Mouse (Mus musculus) embryonic fibroblast, embryonic 13.5 days (primary cell): ENCODE results near the gene Jun. TPM values are rescaled to one million over a fixed set of nuclear protein-coding genes. Genes with fewer than 3 reads are reported as not detected.

Experiments
- H3K27ac ChIP-seq: 2 replicates; pipeline ENCODE4 v1.5.1; 2012; ENCODE audit warnings: low read length, control low read depth, inconsistent platforms; ENCODE audit not compliant: insufficient read depth
- H3K4me1 ChIP-seq: 2 replicates; pipeline ENCODE4 v1.6.1; 2011; ENCODE audit warnings: low read length; ENCODE audit not compliant: control insufficient read depth, insufficient read depth
- H3K4me3 ChIP-seq: 2 replicates; pipeline ENCODE4 v1.5.1; 2011; ENCODE audit warnings: mild to moderate bottlenecking, control low read depth, low read length; ENCODE audit not compliant: insufficient read depth
- CTCF ChIP-seq: IDR thresholded peaks from 2 replicates; pipeline ENCODE4 v1.5.1; 2011; ENCODE audit warnings: mild to moderate bottlenecking, control low read depth, low read length, moderate library complexity, borderline replicate concordance; ENCODE audit not compliant: insufficient read depth
- POLR2A ChIP-seq: IDR thresholded peaks from 2 replicates; pipeline ENCODE4 v1.6.1; 2011; ENCODE audit warnings: low read depth, mild to moderate bottlenecking, control low read depth, low read length, moderate library complexity
- polyA plus RNA-seq: library from polyadenylated mRNA; stranded (reverse); fragments of >200 nt; gene quantifications from 2 replicates; pipeline ENCODE4 v1.2.4, GENCODE M21; 2011; ENCODE audit warnings: low read depth; ENCODE audit not compliant: missing spikeins, insufficient read length

Gene Jun
- polyA plus RNA-seq, 1 experiment: 45.3 TPM

DNA sequence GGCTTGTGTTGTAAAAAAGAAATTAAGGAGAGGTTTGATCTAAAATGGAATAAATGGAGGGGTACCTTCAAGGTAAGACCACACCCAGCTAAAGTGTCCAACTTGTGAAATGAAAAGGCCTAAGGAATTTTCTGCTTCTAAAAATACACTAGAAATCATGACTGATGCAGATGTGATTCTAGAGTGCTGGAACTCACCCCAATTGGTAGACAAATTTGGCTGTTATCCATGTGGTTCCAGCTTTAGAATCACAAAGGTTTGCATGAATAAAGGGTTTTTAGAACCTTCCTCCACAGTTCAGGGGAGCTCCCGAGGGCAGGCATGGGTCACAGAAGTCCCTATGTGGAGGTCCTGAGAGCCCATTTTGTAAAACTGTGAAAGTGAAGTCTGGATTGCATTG is 39.3 kb downstream of the Jun start:
- H3K4me3 ChIP-seq: no peak overlapping the region

GRCm38 (mm10) chr4:95012256-95012655 is 39.8 kb downstream of the Jun start:
- no peak overlapping the region for H3K27ac ChIP-seq
- H3K4me1 ChIP-seq: peaks cover 3% of the 10 kb centered on the region; the same call in 1 of the 2 replicates
- no peak for TF ChIP-seq POLR2A
- TF ChIP-seq CTCF: no peak
- H3K4me3 ChIP-seq: no peak overlapping the region

More for the DNA sequence above, 39.3 kb downstream of the Jun start:
- Histone ChIP-seq H3K4me1 (peaks cover 3% of the 10 kb centered on the region; the same call in 1 of the 2 replicates), H3K27ac (peak overlapping the region; percentile 32; the same call in 1 of the 2 replicates)
- no peak for TF ChIP-seq POLR2A
- no peak for TF ChIP-seq CTCF

DNA sequence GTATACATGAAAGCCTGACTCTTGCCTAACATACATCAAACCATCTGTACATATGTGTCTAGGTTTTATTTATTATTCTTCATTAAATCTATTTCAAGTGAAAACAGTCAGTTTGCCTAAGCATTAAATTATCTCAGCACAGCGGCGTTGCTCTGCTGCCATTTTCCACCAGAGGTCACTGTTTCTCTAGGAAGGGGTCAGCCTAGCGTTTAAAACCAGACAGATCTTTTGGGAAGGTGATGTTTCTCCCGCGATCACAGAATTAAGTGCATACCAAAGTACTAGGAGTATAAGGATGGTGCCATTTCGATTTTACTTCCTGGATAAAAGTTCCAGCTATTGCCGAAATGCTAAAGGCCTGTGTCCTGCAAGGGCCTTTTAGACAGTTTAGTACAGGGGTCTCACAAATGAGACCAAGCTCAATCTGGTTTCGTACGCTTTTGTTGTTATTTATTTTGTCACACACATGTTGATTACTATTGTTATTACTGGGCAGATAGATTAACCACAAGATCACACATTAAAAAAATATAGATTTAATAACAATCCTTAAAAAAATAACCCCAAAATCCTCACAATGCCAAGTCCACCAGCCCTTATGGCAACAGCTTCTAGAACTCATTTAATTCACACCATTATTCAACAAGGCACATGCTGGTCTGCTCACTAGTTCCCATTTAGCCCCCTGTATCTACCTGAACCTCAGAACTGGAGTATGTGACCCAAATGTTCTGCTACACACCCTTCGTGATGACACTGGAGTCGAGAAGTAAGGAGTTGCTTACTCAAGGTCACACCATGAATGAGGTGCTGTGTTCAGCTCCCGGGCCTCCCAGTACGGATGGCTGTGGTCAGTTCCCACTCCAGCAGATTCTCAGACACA is 43.6 kb downstream of the Jun start:
- TF ChIP-seq CTCF (peak; percentile 66; the same call in 1 of the 2 replicates), POLR2A (no peak)
- H3K27ac ChIP-seq: no peak overlapping the region
- H3K4me1 ChIP-seq: peaks cover 3% of the 10 kb centered on the region; the same call in 1 of the 2 replicates
- no peak overlapping the region for H3K4me3 ChIP-seq

DNA sequence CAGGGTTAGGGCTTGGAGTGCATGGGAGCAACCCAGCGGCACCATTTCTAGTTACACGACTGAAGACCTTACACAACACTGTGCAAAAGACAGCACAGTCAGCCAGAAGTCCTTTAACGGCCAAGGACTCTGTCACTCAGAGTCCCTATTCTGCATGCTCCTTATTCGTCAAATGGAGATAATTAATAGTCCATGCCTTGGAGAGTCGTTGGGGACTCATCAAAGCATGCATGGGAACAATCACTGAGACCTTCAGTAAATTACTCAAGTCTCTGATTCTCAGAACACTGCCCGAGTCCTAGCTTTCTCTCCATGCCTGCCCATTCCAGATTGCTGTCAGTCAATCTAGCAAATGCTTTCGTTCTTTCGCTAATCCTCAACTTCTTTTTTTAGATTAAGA is 44.3 kb downstream of the Jun start:
- TF ChIP-seq CTCF (no peak), POLR2A (no peak)
- Histone ChIP-seq H3K4me1 (no peaks in the 10 kb centered on the region), H3K4me3 (no peak overlapping the region), H3K27ac (no peak overlapping the region)

DNA sequence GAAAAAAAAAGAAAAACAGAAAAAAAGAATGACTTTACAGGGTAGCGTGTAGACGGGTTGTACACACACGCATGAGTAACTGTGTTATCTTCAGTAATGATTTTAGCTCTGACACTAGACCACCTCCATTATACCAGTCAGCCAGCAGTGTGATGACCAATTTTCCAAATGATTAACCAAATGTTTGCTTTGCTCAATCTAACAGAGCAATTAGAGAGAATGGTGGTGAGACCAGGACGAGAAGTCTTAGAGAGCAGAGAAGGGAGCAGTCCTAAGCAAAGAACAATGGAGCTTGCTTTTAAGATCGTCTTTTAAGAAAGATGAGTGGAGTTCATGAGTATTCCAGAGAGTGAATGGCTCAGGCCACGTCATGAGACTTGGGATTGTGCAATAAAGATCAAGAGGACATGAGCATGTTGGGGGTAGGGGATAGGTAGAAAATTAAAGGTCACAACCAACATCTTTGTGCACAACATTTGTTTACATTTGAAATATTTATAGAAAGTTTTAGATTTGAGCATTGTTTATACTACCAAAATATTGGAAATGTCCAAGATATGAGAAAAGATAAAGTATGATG is 46.7 kb downstream of the Jun start:
- Histone ChIP-seq H3K27ac (no peak overlapping the region), H3K4me1 (peaks cover 9% of the 10 kb centered on the region), H3K4me3 (no peak overlapping the region)
- no peak for TF ChIP-seq POLR2A
- no peak for TF ChIP-seq CTCF

- H3K4me1 ChIP-seq: peaks cover 13% of the 10 kb centered on the region
- H3K4me3 ChIP-seq: no peak overlapping the region
- peak overlapping the region; percentile 32; the same call in 1 of the 2 replicates for H3K27ac ChIP-seq
- TF ChIP-seq CTCF (no peak), POLR2A (no peak)
Observed at GRCm38 (mm10) chr4:95001043-95001775, 50.8 kb downstream of the Jun start.

DNA sequence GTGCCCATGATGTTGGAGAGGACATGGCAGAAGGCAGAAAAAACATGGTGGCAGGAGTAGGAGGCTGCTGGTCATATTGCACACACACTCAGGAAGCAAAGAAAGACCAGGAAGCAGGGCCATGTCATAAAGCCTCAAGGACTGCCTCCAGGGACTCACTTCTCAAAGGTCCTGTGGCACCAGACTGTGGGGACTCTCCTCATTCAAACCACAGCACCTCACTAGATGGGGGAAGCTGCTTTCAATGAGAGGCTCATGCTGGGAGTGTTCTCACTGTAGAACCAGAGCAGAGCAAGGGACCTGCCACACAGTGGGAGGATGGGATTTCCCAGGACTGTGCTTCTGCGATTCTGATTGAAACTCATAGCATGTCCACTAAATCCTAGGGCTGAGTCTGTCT is 51.9 kb downstream of the Jun start:
- TF ChIP-seq CTCF: no peak
- TF ChIP-seq POLR2A: no peak
- Histone ChIP-seq H3K4me1 (peaks cover 13% of the 10 kb centered on the region), H3K4me3 (no peak overlapping the region), H3K27ac (no peak overlapping the region)

GRCm38 (mm10) chr4:94999249-94999648 is 52.8 kb downstream of the Jun start:
- TF ChIP-seq POLR2A (no peak), CTCF (no peak)
- Histone ChIP-seq H3K27ac (no peak overlapping the region), H3K4me3 (no peak overlapping the region), H3K4me1 (peaks cover 13% of the 10 kb centered on the region)

Other genes with a start within 250 kb of the Jun start
- gene Eqtn, start 123.4 kb downstream of the Jun start, polyA plus RNA-seq: 0.92 TPM in 1 of 2 replicates, not detected in the other
- 31.5 and 41.3 TPM in 2 replicates for gene Mysm1, start 73.1 kb downstream of the Jun start, polyA plus RNA-seq